Mouse (Mus musculus) liver, embryonic 14.5 days (tissue): ENCODE measurements at regions not wholly inside any gene's neighbourhood (a gene's known extent, or its start where the extent isn't known, plus 50 kb on each side); places are given as distances from the start of the nearest gene placed in this dataset.

ENCODE experiments used
- CTCF ChIP-seq: IDR thresholded peaks from 2 replicates; pipeline ENCODE4 v1.5.1; 2016; ENCODE audit warnings: antibody characterized with exemption, low read depth, control low read depth
- EP300 ChIP-seq: IDR thresholded peaks from 2 replicates; pipeline ENCODE4 v1.6.1; 2016; ENCODE audit warnings: antibody characterized with exemption, low read depth

- TF ChIP-seq CTCF = no peak
- no peak for TF ChIP-seq EP300
These were observed 342.5 kb upstream of the Pou3f3 start for GRCm38 (mm10) chr1:42353096-42353495.
